Mouse (Mus musculus): ENCODE data around the gene Gm10715. TPM values are rescaled to one million over a fixed set of nuclear protein-coding genes. Genes with fewer than 3 reads are reported as not detected.
"Not testable (repeated sequence)": the region's sequence is repeated elsewhere in the genome, so short reads cannot be mapped to it uniquely, and the experiment has no call there.

Gm10715 gene
- polyA plus RNA-seq, 1 experiment from 2014 or later: not detected

DNA sequence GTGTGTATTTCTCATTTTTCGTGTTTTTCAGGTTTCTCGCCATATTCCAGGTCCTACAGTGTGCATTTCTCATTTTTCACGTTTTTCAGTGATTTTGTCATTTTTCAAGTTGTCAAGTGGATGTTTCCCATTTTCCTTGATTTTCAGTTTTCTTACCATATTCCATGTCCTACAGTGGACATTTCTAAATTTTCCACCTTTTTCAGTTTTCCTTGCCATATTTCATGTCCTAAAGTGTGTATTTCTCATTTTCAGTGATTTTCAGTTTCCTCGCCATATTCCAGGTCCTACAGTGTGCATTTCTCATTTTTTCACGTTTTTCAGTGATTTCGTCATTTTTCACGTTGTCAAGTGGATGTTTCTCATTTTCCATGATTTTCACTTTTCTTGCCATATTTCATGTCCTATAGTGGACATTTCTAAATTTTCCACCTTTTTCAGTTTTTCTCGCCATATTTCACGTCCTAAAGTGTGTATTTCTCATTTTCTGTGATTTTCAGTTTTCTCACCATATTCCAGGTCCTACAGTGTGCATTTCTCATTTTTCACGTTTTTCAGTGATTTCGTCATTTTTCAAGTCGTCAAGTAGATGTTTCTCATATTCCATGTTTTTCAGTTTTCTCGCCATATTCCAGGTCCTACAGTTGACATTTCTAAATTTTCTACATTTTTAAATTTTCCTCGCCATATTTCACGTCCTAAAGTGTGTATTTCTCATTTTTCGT is 7.2 kb upstream of the Gm10715 start:
- ATAC-seq (ENCODE audit: low read depth); H3K27ac ChIP-seq (replicated peaks; ENCODE audit: low read depth, low read length); H3K4me1 ChIP-seq (ENCODE audit: control insufficient read depth, insufficient read depth, low read length); H3K4me2 ChIP-seq (ENCODE audit: low read depth, low read length); H3K9me3 ChIP-seq (ENCODE audit: control insufficient read depth, low read length); DNase-seq (ENCODE audit: low spot score); H3K27me3 ChIP-seq (replicated peaks; ENCODE audit: control insufficient read depth, insufficient read depth, low read length); H3K9ac ChIP-seq (ENCODE audit: low read depth, low read length); H3K4me3 ChIP-seq (ENCODE audit: low read depth, low read length); H3K36me3 ChIP-seq (ENCODE audit: control insufficient read depth, insufficient read depth, low read length): not testable (repeated sequence)
- 66% methylated on average over 12 of the region's 16 CpGs for WGBS

GRCm38 (mm10) chr9:3030677-3031318 is 5.9 kb upstream of the Gm10715 start:
- H3K27me3 ChIP-seq (replicated peaks; ENCODE audit: control insufficient read depth, insufficient read depth, low read length); ATAC-seq (ENCODE audit: low read depth): not testable (repeated sequence)

DNA sequence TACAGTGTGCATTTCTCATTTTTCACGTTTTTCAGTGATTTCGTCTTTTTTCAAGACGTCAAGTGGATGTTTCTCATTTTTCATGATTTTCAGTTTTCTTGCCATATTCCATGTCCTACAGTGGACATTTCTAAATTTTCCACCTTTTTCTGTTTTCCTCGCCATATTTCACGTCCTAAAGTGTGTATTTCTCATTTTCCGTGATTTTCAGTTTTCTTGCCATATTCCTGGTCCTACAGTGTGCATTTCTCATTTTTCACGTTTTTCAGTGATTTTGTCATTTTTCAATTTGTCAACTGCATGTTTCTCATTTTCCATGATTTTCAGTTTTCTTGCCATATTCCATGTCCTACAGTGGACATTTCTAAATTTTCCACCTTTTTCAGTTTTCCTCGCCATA is 2.4 kb upstream of the Gm10715 start, which contains the start of gene Gm17535:
Gene Gm17535, plus strand, starts transcription at position 301 of the 400 bp plus-strand sequence.
- not testable (repeated sequence) for DNase-seq (ENCODE audit: low spot score); H3K9ac ChIP-seq (ENCODE audit: low read depth, low read length); H3K4me1 ChIP-seq (ENCODE audit: control insufficient read depth, insufficient read depth, low read length); H3K9me3 ChIP-seq (ENCODE audit: control insufficient read depth, low read length); H3K27ac ChIP-seq (replicated peaks; ENCODE audit: low read depth, low read length); ATAC-seq (ENCODE audit: low read depth); H3K36me3 ChIP-seq (ENCODE audit: control insufficient read depth, insufficient read depth, low read length); H3K27me3 ChIP-seq (replicated peaks; ENCODE audit: control insufficient read depth, insufficient read depth, low read length); H3K4me3 ChIP-seq (ENCODE audit: low read depth, low read length); H3K4me2 ChIP-seq (ENCODE audit: low read depth, low read length)
- no CpG with 5 or more reads among the region's 8 CpGs for WGBS

More at GRCm38 (mm10) chr9:3030677-3031318, 5.9 kb upstream of the Gm10715 start:
- not testable (repeated sequence) for H3K4me2 ChIP-seq (ENCODE audit: low read depth, low read length); H3K9me3 ChIP-seq (ENCODE audit: control insufficient read depth, low read length); H3K36me3 ChIP-seq (ENCODE audit: control insufficient read depth, insufficient read depth, low read length); H3K27ac ChIP-seq (replicated peaks; ENCODE audit: low read depth, low read length); H3K4me1 ChIP-seq (ENCODE audit: control insufficient read depth, insufficient read depth, low read length); H3K4me3 ChIP-seq (ENCODE audit: low read depth, low read length); H3K9ac ChIP-seq (ENCODE audit: low read depth, low read length)
- peak; percentile 90 for DNase-seq (ENCODE audit: low spot score)
- WGBS: 65% methylated on average over 2 of the region's 10 CpGs

DNA sequence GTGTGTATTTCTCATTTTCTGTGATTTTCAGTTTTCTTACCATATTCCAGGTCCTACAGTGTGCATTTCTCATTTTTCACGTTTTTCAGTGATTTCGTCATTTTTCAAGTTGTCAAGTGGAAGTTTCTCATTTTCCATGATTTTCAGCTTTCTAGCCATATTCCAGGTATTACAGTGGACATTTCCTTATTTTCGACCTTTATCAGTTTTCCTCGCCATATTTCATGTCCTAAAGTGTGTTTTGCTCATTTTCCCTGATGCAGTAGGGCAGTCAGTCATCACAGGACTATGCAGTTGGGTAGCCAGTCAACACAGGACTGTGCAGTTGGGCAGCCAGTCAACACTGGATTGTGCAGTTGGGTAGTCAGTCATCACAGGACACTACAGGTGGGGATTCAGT is 1.5 kb downstream of the Gm10715 start:
- H3K27me3 ChIP-seq (replicated peaks; ENCODE audit: control insufficient read depth, insufficient read depth, low read length); H3K9ac ChIP-seq (ENCODE audit: low read depth, low read length); H3K4me2 ChIP-seq (ENCODE audit: low read depth, low read length); H3K4me1 ChIP-seq (ENCODE audit: control insufficient read depth, insufficient read depth, low read length); ATAC-seq (ENCODE audit: low read depth); DNase-seq (ENCODE audit: low spot score); H3K36me3 ChIP-seq (ENCODE audit: control insufficient read depth, insufficient read depth, low read length); H3K9me3 ChIP-seq (ENCODE audit: control insufficient read depth, low read length); H3K27ac ChIP-seq (replicated peaks; ENCODE audit: low read depth, low read length); H3K4me3 ChIP-seq (ENCODE audit: low read depth, low read length): not testable (repeated sequence)
- WGBS: 60% methylated on average over 4 of the region's 4 CpGs

Small RNA genes lying within 50 kb of the gene (microRNA-seq; reads per million reads assigned to microRNA genes)
- not detected for gene Mir101c (ENCODE audit: borderline number of aligned reads)

Other genes starting within 250 kb of the Gm10715 start
- not detected in 2 replicates for gene Gm10722, start 36.0 kb upstream of the Gm10715 start, polyA plus RNA-seq (2014; fragmentation: Nextera tagmentation; extraction: Ambion mirVana)
- not detected in 2 replicates for gene Gm11168, start 33.5 kb upstream of the Gm10715 start, polyA plus RNA-seq (2014; fragmentation: Nextera tagmentation; extraction: Ambion mirVana)
- gene Gm10721, start 23.7 kb upstream of the Gm10715 start, polyA plus RNA-seq (2014; fragmentation: Nextera tagmentation; extraction: Ambion mirVana): not detected in 2 replicates
- not detected in 2 replicates for gene Gm10720, start 21.2 kb upstream of the Gm10715 start, polyA plus RNA-seq (2014; fragmentation: Nextera tagmentation; extraction: Ambion mirVana)
- gene Gm10719, start 19.5 kb upstream of the Gm10715 start, polyA plus RNA-seq (2014; fragmentation: Nextera tagmentation; extraction: Ambion mirVana): not detected in 2 replicates
- not detected in 2 replicates for gene Gm10718, start 13.3 kb upstream of the Gm10715 start, polyA plus RNA-seq (2014; fragmentation: Nextera tagmentation; extraction: Ambion mirVana)
- not detected in 2 replicates for gene Gm10717, start 11.5 kb upstream of the Gm10715 start, polyA plus RNA-seq (2014; fragmentation: Nextera tagmentation; extraction: Ambion mirVana)
- not detected in 2 replicates for gene Gm17535, start 2.3 kb upstream of the Gm10715 start, polyA plus RNA-seq (2014; fragmentation: Nextera tagmentation; extraction: Ambion mirVana)